Mouse (Mus musculus): ENCODE data around the gene Ktn1.

DNA sequence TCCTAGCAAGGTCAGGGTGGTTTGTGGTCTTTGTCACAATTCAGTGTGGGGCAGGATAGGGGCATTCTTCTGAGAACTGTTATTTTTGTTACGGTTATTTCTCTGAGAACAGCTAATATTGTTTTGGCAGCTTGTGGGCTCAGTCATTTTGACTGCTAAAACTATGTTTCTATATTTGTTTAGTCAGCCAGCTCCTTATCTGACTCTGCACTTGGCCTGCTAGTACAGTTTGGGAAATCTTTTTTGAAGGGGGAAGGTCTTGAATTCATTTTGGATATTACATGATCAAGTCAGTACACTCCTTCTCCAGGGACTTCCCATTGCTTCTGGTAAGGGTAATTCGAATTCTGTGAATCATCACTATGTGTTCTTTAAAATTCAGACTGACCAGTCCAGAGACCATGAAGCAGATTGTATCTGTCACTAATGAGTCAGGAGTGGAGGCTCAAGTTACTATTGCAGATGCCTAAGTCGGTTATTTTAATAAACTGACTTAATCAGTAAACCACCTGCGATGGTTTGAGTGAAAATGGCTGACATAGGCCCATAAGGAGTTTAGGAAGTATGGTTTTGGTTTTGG, 9.8 kb upstream of the Ktn1 start:
- TF ChIP-seq CTCF (IDR thresholded peaks at IDR 0.05; ENCODE audit: borderline replicate concordance, insufficient read depth, low read depth, low read length): no peak
- no peak for TF ChIP-seq POLR2A (IDR thresholded peaks at IDR 0.05; ENCODE audit: borderline replicate concordance, insufficient read depth, low read length)
